Mouse (Mus musculus): Measurements from ENCODE around the gene Adk. TPM values are rescaled to one million over a fixed set of nuclear protein-coding genes. Genes with fewer than 3 reads are reported as not detected.

Adk gene
- total and polyA plus RNA-seq, 3 experiments = 69.0 to 479 (median 102) TPM

- H3K4me1 ChIP-seq (ENCODE audit: control insufficient read depth in 1 of 2, insufficient read depth in 2 of 2, low read length in 2 of 2) = no peaks in the 10 kb centered on the region
- H3K4me3 ChIP-seq (ENCODE audit: control insufficient read depth in 1 of 2, insufficient read depth in 1 of 2, low read depth in 2 of 2, low read length in 2 of 2) = no peak overlapping the region
- DNase-seq (ENCODE audit: low read depth, low spot score) = no peak
- TF ChIP-seq SIN3A (IDR thresholded peaks at IDR 0.05; ENCODE audit: low read length) = no peak
- TF ChIP-seq CTCF (IDR thresholded peaks at IDR 0.05 in 2 of 3, conservative IDR thresholded peaks at IDR 0.05 in 1 of 3; ENCODE audit: control insufficient read depth in 1 of 3, insufficient read depth in 1 of 3, low read depth in 2 of 3, low read length in 3 of 3, poor library complexity in 1 of 3, severe bottlenecking in 1 of 3) = no peak
- TF ChIP-seq ELF1 (IDR thresholded peaks at IDR 0.05; ENCODE audit: low read depth, low read length) = no peak
- H3K9ac ChIP-seq (ENCODE audit: control insufficient read depth, low read depth, low read length, poor library complexity, severe bottlenecking) = no peak overlapping the region
- H3K27ac ChIP-seq (ENCODE audit: control insufficient read depth, low read depth, low read length) = no peak overlapping the region
- H3K79me2 ChIP-seq (ENCODE audit: control insufficient read depth, insufficient read depth, low read length, poor library complexity) = no peaks in the 10 kb centered on the region
- H3K27me3 ChIP-seq (ENCODE audit: control insufficient read depth in 1 of 2, insufficient read depth in 2 of 2, low read length in 2 of 2) = no peaks in the 10 kb centered on the region
- H3K36me3 ChIP-seq (ENCODE audit: control insufficient read depth in 1 of 2, insufficient read depth in 2 of 2, low read length in 2 of 2) = no peaks in the 10 kb centered on the region
- no peaks in the 10 kb centered on the region for H3K9me3 ChIP-seq (replicated peaks; ENCODE audit: insufficient read depth, low read length)
These were observed 403.4 kb downstream of the Adk start for GRCm38 (mm10) chr14:21455654-21456350.

- no peak for TF ChIP-seq POLR2AphosphoS2 (IDR thresholded peaks at IDR 0.05; ENCODE audit: low read length)
- TF ChIP-seq MAFK (IDR thresholded peaks at IDR 0.05; ENCODE audit: borderline replicate concordance, low read depth, low read length) = no peak
- TF ChIP-seq MEF2A (IDR thresholded peaks at IDR 0.05; ENCODE audit: extremely low read depth, insufficient replicate concordance, low read depth, low read length, poor library complexity, severe bottlenecking) = no peak
- no peak for TF ChIP-seq RCOR1 (IDR thresholded peaks at IDR 0.05; ENCODE audit: low read depth, low read length)
- TF ChIP-seq USF1 (IDR thresholded peaks at IDR 0.05; ENCODE audit: low read depth, low read length) = no peak
- TF ChIP-seq ZNF384 (IDR thresholded peaks at IDR 0.05; ENCODE audit: low read depth, low read length) = no peak
- TF ChIP-seq KAT2A (conservative IDR thresholded peaks at IDR 0.05; ENCODE audit: low read depth, low read length) = no peak
- no peak for TF ChIP-seq ZKSCAN1 (IDR thresholded peaks at IDR 0.05; ENCODE audit: low read depth, low read length)
- no peak for TF ChIP-seq TAL1 (IDR thresholded peaks at IDR 0.05; ENCODE audit: low read length)
- no peak for TF ChIP-seq MYB (IDR thresholded peaks at IDR 0.05; ENCODE audit: low read depth, low read length)
- no peak for TF ChIP-seq ZMIZ1 (IDR thresholded peaks at IDR 0.05; ENCODE audit: low read depth, low read length)
- no peak for TF ChIP-seq CTCF (IDR thresholded peaks at IDR 0.05 in 2 of 3, conservative IDR thresholded peaks at IDR 0.05 in 1 of 3; ENCODE audit: control insufficient read depth in 1 of 3, insufficient read depth in 1 of 3, low read depth in 2 of 3, low read length in 3 of 3, poor library complexity in 1 of 3, severe bottlenecking in 1 of 3)
- no peak for TF ChIP-seq TCF12 (IDR thresholded peaks at IDR 0.05; ENCODE audit: low read depth, low read length)
- no peak for TF ChIP-seq JUND (IDR thresholded peaks at IDR 0.05; ENCODE audit: low read depth, low read length)
- TF ChIP-seq BHLHE40 (IDR thresholded peaks at IDR 0.05; ENCODE audit: borderline replicate concordance, low read depth, low read length) = no peak
- TF ChIP-seq MXI1 (IDR thresholded peaks at IDR 0.05; ENCODE audit: low read depth, low read length) = no peak
- Histone ChIP-seq H3K9ac (ENCODE audit: control insufficient read depth, low read depth, low read length, poor library complexity, severe bottlenecking) (no peak overlapping the region), H3K4me3 (ENCODE audit: control insufficient read depth in 1 of 2, insufficient read depth in 1 of 2, low read depth in 2 of 2, low read length in 2 of 2) (no peak overlapping the region), H3K9me3 (replicated peaks; ENCODE audit: insufficient read depth, low read length) (no peaks in the 10 kb centered on the region), H3K36me3 (ENCODE audit: control insufficient read depth in 1 of 2, insufficient read depth in 2 of 2, low read length in 2 of 2) (no peaks in the 10 kb centered on the region), H3K27me3 (ENCODE audit: control insufficient read depth in 1 of 2, insufficient read depth in 2 of 2, low read length in 2 of 2) (no peaks in the 10 kb centered on the region), H3K27ac (ENCODE audit: control insufficient read depth, low read depth, low read length) (no peak overlapping the region), H3K4me1 (ENCODE audit: control insufficient read depth in 1 of 2, insufficient read depth in 2 of 2, low read length in 2 of 2) (no peaks in the 10 kb centered on the region), H3K79me2 (ENCODE audit: control insufficient read depth, insufficient read depth, low read length, poor library complexity) (no peaks in the 10 kb centered on the region)
- no peak for DNase-seq (ENCODE audit: low read depth, low spot score)
These were observed 404.2 kb downstream of the Adk start for GRCm38 (mm10) chr14:21456526-21456925.
